Mouse (Mus musculus) heart, adult 2 months (tissue): ENCODE data around the gene Arap1. TPM values are rescaled to one million over a fixed set of nuclear protein-coding genes. Genes with fewer than 3 reads are reported as not detected.
A peak's percentile ranks its signal among the peaks of the same experiment; 100 is the strongest.

Source experiments
- DNase-seq, 2 experiments: peaks; one replicate each; pipeline ENCODE4 v3.0.0; 2021
- H3K27ac ChIP-seq: fragments of 200-600 bp; 2 replicates; pipeline ENCODE4 v1.8.1; 2022
- H3K27me3 ChIP-seq: fragments of 200-500 bp; 2 replicates; pipeline ENCODE4 v1.6.1; 2012; ENCODE audit warnings: mild to moderate bottlenecking, low read length, inconsistent platforms, mixed read lengths; ENCODE audit not compliant: control insufficient read depth, insufficient read depth
- H3K36me3 ChIP-seq: fragments of 200-500 bp; 2 replicates; pipeline ENCODE4 v1.6.1; 2012; ENCODE audit warnings: low read length, inconsistent platforms; ENCODE audit not compliant: control insufficient read depth, insufficient read depth
- H3K4me1 ChIP-seq: fragments of 200-500 bp; 2 replicates; pipeline ENCODE4 v1.6.1; 2011; ENCODE audit warnings: low read length; ENCODE audit not compliant: control insufficient read depth, insufficient read depth
- H3K4me3 ChIP-seq: fragments of 200-600 bp; 2 replicates; pipeline ENCODE4 v1.8.1; 2022
- H3K79me2 ChIP-seq: fragments of 200-500 bp; replicated peaks from 2 replicates; pipeline ENCODE4 v1.6.1; 2012; ENCODE audit warnings: mild to moderate bottlenecking, inconsistent platforms, low read length, moderate library complexity, mixed read lengths; ENCODE audit not compliant: control insufficient read depth, insufficient read depth
- H3K9ac ChIP-seq: fragments of 200-500 bp; 2 replicates; pipeline ENCODE4 v1.6.1; 2012; ENCODE audit warnings: low read depth, mild to moderate bottlenecking, control low read depth, inconsistent platforms, low read length, mixed read lengths
- CTCF ChIP-seq: fragments of 200-600 bp; IDR thresholded peaks from 2 replicates; pipeline ENCODE4 v1.8.1; 2022; ENCODE audit warnings: antibody characterized with exemption, mild to moderate bottlenecking, moderate library complexity
- EP300 ChIP-seq: fragments of 200-500 bp; IDR thresholded peaks from 2 replicates; pipeline ENCODE4 v1.6.1; 2011; ENCODE audit warnings: low read depth, low read length, control low read depth; ENCODE audit not compliant: insufficient read depth
- POLR2A ChIP-seq: fragments of 200-500 bp; IDR thresholded peaks from 2 replicates; pipeline ENCODE4 v1.6.1; 2011; ENCODE audit warnings: mild to moderate bottlenecking, low read depth, low read length, control low read depth; ENCODE audit not compliant: insufficient read depth
- WGBS: fragments of 180-500 bp; shearing (Covaris S2); methylation state at CpG from one replicate; pipeline ENCODE4 v1.1.7; 2018; 5-methylcytosine and 5-hydroxymethylcytosine counted together
- intact Hi-C: fragments of 180-260 bp; cut with DNase I; formaldehyde crosslinking; loops from one replicate; pipeline ENCODE4 v1.15.1; 2025
- polyA plus RNA-seq: library from polyadenylated mRNA; depleted of rRNA; stranded (reverse); fragments of >200 nt; gene quantifications from 2 replicates; pipeline ENCODE4 v1.2.3, GENCODE M21; 2012; rRNA removed
- total RNA-seq, 2 experiments: library from RNA; stranded (reverse); gene quantifications; 2 replicates each; pipeline ENCODE4 v1.2.3; 2021

The Arap1 gene
- total and polyA plus RNA-seq, 3 experiments = 30.1 to 55.9 (median 32.6) TPM

- peaks cover 8% of the 10 kb centered on the region for H3K36me3 ChIP-seq
- H3K79me2 ChIP-seq = 0 out of 2 replicates have a peak, but pooled peaks cover 1% of the 10 kb centered on the region
- TF ChIP-seq POLR2A (0 out of 2 replicates have a peak, but pooled peaks have one; percentile 29), CTCF (no peak), EP300 (peak; percentile 88; the same call in 1 of the 2 replicates)
- peak overlapping the region; percentile 77 for H3K27ac ChIP-seq
- peaks cover 58% of the 10 kb centered on the region for H3K4me1 ChIP-seq
- no peaks in the 10 kb centered on the region for H3K27me3 ChIP-seq
- intact Hi-C loops = no loop called here
- 0 out of 2 replicates have a peak overlapping the region, but pooled peaks have one; percentile 16 for H3K9ac ChIP-seq
- peak overlapping the region; percentile 23; the same call in 1 of the 2 replicates for H3K4me3 ChIP-seq
- peak in 1 of 2 experiments; percentile 44 for DNase-seq
- WGBS = 27% methylated on average over 10 of the region's 10 CpGs
Observed at GRCm38 (mm10) chr7:101459923-101460607, 112.2 kb downstream of the Arap1 start.

GRCm38 (mm10) chr7:101460608-101460957 lies 112.7 kb downstream of the Arap1 start:
- DNase-seq = peak; percentile 74 to 84
- Histone ChIP-seq H3K79me2 (0 out of 2 replicates have a peak, but pooled peaks cover 1% of the 10 kb centered on the region), H3K4me1 (peaks cover 63% of the 10 kb centered on the region), H3K27ac (peak overlapping the region; percentile 78), H3K4me3 (peak overlapping the region; percentile 23; the same call in 1 of the 2 replicates), H3K9ac (peak overlapping the region; percentile 16), H3K36me3 (peaks cover 8% of the 10 kb centered on the region), H3K27me3 (no peaks in the 10 kb centered on the region)
- 17% methylated on average over 10 of the region's 10 CpGs for WGBS
- TF ChIP-seq POLR2A (no peak), CTCF (no peak), EP300 (no peak)
- intact Hi-C loops = no loop called here

GRCm38 (mm10) chr7:101461571-101461970 lies 113.7 kb downstream of the Arap1 start:
- H3K27ac ChIP-seq = peak overlapping the region; percentile 78
- intact Hi-C loops = no loop called here

More at GRCm38 (mm10) chr7:101461571-101461970, 113.7 kb downstream of the Arap1 start:
- H3K4me3 ChIP-seq = peak overlapping the region; percentile 9
- 64% methylated on average over 11 of the region's 11 CpGs for WGBS
- no peak for TF ChIP-seq CTCF
- TF ChIP-seq EP300 = no peak
- no peak for TF ChIP-seq POLR2A
- H3K36me3 ChIP-seq = peaks cover 11% of the 10 kb centered on the region
- H3K9ac ChIP-seq = peak overlapping the region; percentile 31; the same call in 1 of the 2 replicates
- DNase-seq = peak in 1 of 2 experiments; percentile 36
- H3K79me2 ChIP-seq = no peaks in the 10 kb centered on the region
- peaks cover 68% of the 10 kb centered on the region for H3K4me1 ChIP-seq
- H3K27me3 ChIP-seq = no peaks in the 10 kb centered on the region

Other genes starting within 250 kb of the Arap1 start
- gene Atg16l2, start 45.8 kb upstream of the Arap1 start, total RNA-seq = 1 to 10 TPM; 7.8 to 8.9 TPM
- 22.8 and 27.1 TPM in 2 replicates for gene Atg16l2, start 45.8 kb upstream of the Arap1 start, polyA plus RNA-seq
- gene Stard10, start 31.0 kb upstream of the Arap1 start, total RNA-seq = 10 to 100 TPM; 53.1 to 62.2 TPM
- gene Stard10, start 31.0 kb upstream of the Arap1 start, polyA plus RNA-seq = 113 and 141 TPM in 2 replicates
- not detected for gene Gm45837, start 62.8 kb downstream of the Arap1 start, total RNA-seq
- not detected in 2 replicates for gene Gm45837, start 62.8 kb downstream of the Arap1 start, polyA plus RNA-seq
- 10 to 100 TPM; 56.0 to 57.1 TPM for gene Pde2a, start 73.6 kb downstream of the Arap1 start, total RNA-seq
- 41.6 and 57.0 TPM in 2 replicates for gene Pde2a, start 73.6 kb downstream of the Arap1 start, polyA plus RNA-seq
- gene Art2b, start 237.5 kb downstream of the Arap1 start, total RNA-seq = under 1 TPM in 1 of 2 experiments, not detected in 1; 0.21 TPM
- gene Art2b, start 237.5 kb downstream of the Arap1 start, polyA plus RNA-seq = 0.06 and 0.18 TPM in 2 replicates